Mouse (Mus musculus): ENCODE results near the gene Ndufv1.
"Not testable (repeated sequence)": the region's sequence is repeated elsewhere in the genome, so short reads cannot be mapped to it uniquely, and the experiment has no call there.

Ndufv1 gene

DNA sequence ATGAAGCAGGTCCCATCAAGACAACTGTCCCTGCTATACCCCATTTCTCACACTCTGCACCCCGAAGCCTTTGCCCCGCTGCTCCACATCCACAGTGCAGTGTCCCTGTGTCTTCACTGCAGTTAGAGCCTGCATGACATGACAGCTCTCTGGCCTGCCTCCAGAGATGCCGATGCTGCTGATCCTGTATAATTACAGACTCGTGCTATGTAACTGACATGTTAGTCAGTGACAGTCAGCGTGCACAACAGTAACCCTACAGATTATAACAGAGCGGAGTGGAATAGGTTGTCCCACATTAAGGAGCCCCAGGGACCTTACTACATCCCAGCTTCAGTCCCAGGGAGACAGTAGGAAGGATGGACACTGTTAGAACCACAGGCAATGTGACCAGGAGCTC is 38.0 kb downstream of the Ndufv1 start:
- DNase-seq (ENCODE audit: low spot score) = not testable (repeated sequence)

DNA sequence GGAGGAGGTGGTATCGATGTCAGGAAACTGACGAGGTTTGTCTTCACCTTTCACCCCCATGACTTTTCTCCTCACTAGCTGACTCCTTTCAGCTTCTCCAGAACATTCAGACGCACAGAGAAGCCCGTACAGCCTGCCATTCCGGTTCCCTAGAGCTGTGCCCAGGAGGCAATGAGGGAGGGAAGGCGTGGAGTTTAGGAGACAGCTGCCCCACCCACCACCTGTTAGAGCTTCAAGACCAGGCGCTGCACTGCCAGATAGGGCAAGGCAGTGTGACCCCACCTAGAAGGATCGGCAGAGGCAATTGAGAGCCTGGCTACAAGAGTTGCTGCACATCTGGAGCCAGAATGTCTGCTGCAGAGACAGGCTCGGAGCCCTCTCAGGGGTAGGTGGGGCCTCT is 40.4 kb downstream of the Ndufv1 start, which contains the start of gene Aldh3b2:
Gene Aldh3b2, plus strand, starts transcription at position 100 of the 400 bp plus-strand sequence.
- DNase-seq (ENCODE audit: low spot score) = no peak

DNA sequence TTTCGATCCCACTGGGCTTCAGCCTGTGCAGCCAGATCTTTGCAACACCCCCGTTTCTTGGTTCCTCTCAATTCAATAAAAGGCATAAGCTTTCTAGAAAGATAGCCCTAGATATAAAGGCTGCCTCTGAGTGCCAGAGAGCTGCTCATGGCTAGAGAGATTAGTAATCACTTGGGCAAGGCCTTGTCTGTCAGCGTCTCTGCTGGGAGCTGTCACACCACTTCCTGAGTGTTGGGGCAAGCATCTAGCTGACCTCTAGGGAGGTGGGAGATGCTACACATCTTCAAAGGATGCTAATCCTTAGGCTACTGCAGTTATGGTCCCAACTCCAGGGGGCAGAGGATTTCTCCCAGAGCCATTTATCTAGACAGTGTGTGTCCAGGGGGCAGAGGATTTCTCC is 45.3 kb downstream of the Ndufv1 start:
- DNase-seq (ENCODE audit: low spot score) = no peak

DNA sequence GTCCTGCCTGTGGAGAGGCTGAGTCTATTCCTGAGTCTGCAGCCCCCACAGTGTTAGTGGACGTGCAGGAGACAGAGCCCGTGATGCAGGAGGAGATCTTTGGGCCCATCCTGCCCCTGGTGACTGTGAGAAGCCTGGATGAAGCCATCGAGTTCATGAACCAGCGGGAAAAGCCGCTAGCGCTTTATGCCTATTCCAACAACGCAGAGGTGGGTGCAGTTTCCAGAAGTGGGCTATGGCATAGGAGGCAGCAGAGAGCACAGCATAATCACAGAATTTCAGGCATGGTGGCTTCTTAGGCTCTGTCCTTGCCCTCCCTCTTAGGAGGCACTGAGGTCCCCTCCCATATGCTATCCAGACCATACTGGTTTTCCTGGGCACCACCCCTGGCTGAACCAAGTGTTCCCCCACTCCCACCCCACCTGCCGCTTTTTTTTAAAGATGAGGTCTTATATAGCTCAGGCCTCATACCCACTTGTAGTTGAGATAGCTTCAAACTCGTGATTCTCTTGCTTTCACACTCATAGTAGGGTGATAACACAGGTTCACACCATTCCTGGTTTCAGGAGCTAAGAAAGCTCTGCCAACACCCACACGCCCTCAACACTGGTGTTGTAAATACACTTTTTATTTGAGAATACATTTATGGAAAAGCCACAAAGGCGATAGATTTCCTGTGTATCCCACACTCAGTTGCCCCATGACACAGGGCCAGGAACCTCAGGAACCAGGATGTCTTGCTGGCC is 46.1 kb downstream of the Ndufv1 start:
- no peak for DNase-seq (ENCODE audit: low spot score)

DNA sequence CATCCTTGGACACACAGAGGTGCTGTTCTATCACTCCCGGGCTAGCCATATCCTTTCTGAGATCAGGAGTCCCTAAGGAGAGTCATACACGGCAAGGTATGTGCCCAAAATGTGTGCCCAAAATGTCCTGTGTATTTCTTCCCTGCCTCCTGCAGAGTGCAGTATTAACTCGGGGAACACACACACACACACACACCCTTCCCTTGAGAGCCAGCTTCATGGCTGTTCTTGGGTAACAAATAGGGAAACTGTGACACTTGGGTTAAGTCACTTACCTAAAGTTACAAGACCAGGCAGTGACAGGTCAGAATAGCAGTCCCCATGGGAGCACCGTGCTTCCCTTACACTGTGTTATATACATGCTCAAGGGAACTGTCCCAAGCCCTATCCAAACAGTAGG is 48.6 kb downstream of the Ndufv1 start:
- no peak for DNase-seq (ENCODE audit: low spot score)

DNA sequence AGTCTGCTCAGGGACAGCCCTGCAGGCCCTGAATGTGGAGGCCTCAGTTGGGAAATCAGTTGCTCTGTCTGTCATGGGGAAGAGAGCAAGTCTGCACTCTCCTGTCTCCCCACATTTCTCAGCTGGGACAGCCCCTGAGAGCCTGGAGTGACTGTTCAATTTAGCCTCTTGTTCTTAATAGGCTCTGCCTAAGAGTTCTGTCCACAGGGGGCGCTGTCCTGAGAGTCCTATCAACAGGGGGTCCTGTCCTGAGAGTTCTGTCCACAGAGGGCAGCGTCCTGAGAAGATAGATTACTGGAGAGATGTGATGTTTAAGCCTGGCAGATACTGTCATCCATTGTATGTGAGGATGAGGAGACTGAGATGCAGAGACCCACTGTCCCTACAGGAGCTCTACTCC is 50.1 kb downstream of the Ndufv1 start:
- DNase-seq (ENCODE audit: low spot score) = no peak

DNA sequence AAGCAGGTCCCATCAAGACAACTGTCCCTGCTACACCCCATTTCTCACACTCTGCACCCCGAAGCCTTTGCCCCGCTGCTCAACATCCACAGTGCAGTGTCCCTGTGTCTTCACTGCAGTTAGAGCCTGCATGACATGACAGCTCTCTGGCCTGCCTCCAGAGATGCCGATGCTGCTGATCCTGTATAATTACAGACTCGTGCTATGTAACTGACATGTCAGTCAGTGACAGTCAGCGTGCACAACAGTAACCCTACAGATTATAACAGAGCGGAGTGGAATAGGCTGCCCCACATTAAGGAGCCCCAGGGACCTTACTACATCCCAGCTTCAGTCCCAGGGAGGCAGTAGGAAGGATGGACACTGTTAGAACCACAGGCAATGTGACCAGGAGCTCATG is 50.8 kb downstream of the Ndufv1 start:
- DNase-seq (ENCODE audit: low spot score) = not testable (repeated sequence)

DNA sequence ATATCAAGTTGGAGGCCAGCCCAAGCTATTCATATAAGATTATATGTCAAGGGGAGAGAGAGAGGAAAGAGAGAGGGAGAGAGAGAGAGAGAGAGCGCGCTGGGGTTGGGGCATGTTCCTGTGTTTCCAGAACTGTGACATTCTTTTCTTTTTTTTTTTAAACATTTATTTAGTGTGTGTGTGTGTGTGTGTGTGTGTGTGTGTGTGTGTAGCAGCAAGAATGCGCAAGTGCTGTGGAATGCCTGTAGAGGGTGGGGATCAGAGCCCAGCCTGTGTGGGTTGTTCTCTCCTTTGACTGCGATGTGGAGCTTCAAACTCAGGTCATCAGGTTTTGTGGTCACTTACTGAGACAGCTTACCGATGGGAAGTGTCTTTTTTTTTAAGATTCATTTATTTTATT is 52.4 kb downstream of the Ndufv1 start:
- no peak for DNase-seq (ENCODE audit: low spot score)

DNA sequence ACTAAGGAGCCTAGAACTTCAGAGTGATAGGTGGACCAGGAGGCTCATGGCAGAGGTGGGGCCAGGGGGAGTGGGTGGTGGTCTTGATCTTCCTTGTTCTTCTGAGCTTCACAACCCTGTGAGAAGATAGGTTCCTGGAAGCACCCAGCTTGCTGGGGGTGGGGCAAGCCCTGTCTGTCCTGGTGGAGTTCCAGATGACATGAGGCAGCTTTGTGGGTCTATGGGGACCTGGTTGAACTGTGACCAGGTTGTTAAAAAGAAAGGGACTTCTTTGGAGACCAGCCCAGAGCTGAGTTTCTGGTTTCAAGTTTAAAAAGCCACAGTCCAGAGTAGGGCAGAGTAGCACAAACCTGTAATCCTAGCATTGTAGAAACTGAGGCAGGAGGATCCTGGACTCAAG is 53.6 kb downstream of the Ndufv1 start:
- DNase-seq (ENCODE audit: low spot score) = no peak

DNA sequence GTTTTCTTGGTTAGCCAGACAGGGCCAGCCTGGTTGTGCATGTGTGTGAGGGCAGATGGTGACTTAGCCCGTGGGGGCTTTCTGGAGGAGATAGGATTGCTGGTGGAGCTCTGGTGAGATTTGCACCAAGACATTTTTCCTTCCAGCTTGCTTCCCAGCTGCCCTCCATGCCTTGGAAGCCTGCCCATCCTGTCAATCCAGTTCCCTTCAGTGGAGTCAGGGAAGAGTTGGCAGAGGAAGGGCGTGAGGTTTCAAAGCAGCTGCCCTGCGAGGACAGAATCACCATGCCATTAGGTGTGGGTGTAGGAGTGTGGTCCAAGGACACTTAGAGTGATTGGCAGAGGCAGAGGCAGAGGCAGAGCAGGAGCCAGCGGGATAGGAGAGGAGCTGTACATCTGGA is 54.1 kb downstream of the Ndufv1 start, which contains the start of gene Aldh3b3:
Gene Aldh3b3, plus strand, starts transcription at position 176 of the 400 bp plus-strand sequence.
- DNase-seq (ENCODE audit: low spot score) = no peak
